Mouse (Mus musculus) kidney, adult 2 months (tissue): ENCODE results near the gene Astn2.

Source experiments
- CTCF ChIP-seq: fragments of 200-500 bp; conservative IDR thresholded peaks from 2 replicates; pipeline ENCODE4 v1.5.1; 2011; ENCODE audit warnings: low read depth, mild to moderate bottlenecking, control low read depth, low read length, moderate library complexity, mixed read lengths; ENCODE audit not compliant: insufficient read depth, insufficient read length
- POLR2A ChIP-seq: fragments of 200-500 bp; IDR thresholded peaks from one replicate; pipeline ENCODE4 v1.6.1; 2011; ENCODE audit warnings: low read depth, low read length, control low read depth

GRCm38 (mm10) chr4:65674267-65674978 lies 730.0 kb downstream of the Astn2 start:
- TF ChIP-seq CTCF (no peak), POLR2A (no peak)
